Mouse (Mus musculus): ENCODE measurements around the gene Syap1.

DNA sequence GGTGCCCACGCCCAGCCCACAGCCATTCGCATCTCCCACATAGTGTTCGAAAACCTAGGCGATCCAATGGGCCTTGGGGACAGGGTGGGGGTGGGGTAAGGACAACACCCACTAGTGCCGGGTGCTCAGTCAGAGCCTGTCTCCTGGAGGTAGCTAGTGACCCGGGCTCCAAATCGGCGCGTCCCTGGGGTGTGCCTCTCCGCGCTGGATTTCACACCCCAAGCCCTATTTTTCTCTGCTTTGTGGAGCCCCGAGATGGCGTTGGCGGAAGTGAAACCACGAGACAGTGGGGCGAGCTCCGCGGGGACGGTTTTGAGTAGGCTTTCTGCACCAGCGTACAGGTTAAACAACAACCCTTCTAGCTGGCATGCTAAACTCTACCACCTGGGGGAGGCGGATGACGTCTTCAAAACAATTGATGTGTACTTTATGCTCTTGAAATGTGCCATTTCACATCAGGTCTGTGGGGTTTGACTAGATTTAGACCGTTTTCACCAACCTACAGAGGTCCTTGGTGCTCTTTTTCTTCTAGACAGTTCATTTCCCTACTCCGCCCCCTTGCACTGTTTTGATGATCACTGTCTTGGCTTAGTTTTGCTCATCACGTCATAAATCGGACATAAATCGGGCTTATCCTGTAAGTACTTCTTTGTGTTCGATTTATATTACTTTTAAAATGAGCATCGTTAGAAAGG is 13.9 kb upstream of the Syap1 start:
- TF ChIP-seq CTCF (IDR thresholded peaks at IDR 0.05; ENCODE audit: borderline replicate concordance, control insufficient read depth, extremely low read depth, insufficient read depth, low read length, poor library complexity) (no peak), POLR2A (IDR thresholded peaks at IDR 0.05; ENCODE audit: control insufficient read depth, extremely low read depth, insufficient read depth, low read length, poor library complexity) (no peak)

All from thymus, adult 2 months (tissue).